Mouse (Mus musculus): ENCODE data around the gene Neu1.
A peak's percentile ranks its signal among the peaks of the same experiment; 100 is the strongest.
"Not testable (repeated sequence)": the region's sequence is repeated elsewhere in the genome, so short reads cannot be mapped to it uniquely, and the experiment has no call there.

The Neu1 gene

GRCm38 (mm10) chr17:34948721-34949552 is 17.9 kb downstream of the Neu1 start:
- not testable (repeated sequence) for DNase-seq (ENCODE audit: low read depth)

- no peak for DNase-seq (ENCODE audit: low read depth)
These were observed 18.5 kb downstream of the Neu1 start for GRCm38 (mm10) chr17:34949553-34949969.

GRCm38 (mm10) chr17:34950514-34951455 is 19.7 kb downstream of the Neu1 start:
- peak; percentile 50 for DNase-seq (ENCODE audit: low read depth)

- no peak for DNase-seq (ENCODE audit: low read depth)
These were observed 20.8 kb downstream of the Neu1 start for GRCm38 (mm10) chr17:34951636-34952377.

- DNase-seq (ENCODE audit: low read depth), result peak; percentile 91
These were observed 21.5 kb downstream of the Neu1 start for GRCm38 (mm10) chr17:34952378-34953040.

- no peak for DNase-seq (ENCODE audit: low read depth)
These were observed 22.2 kb downstream of the Neu1 start for GRCm38 (mm10) chr17:34953258-34953657.

GRCm38 (mm10) chr17:34953904-34954303 is 22.9 kb downstream of the Neu1 start:
- DNase-seq (ENCODE audit: low read depth), result no peak

- DNase-seq (ENCODE audit: low read depth), result no peak
These were observed 23.8 kb downstream of the Neu1 start for GRCm38 (mm10) chr17:34954831-34955230.

GRCm38 (mm10) chr17:34955884-34956283 is 24.8 kb downstream of the Neu1 start:
- DNase-seq (ENCODE audit: low read depth), result no peak

- DNase-seq (ENCODE audit: low read depth), result peak; percentile 74
These were observed 25.3 kb downstream of the Neu1 start for GRCm38 (mm10) chr17:34956340-34956739.

- DNase-seq (ENCODE audit: low read depth), result not testable (repeated sequence)
These were observed 26.2 kb downstream of the Neu1 start for GRCm38 (mm10) chr17:34957291-34957690.

- DNase-seq (ENCODE audit: low read depth), result not testable (repeated sequence)
These were observed 26.9 kb downstream of the Neu1 start for GRCm38 (mm10) chr17:34957966-34958365.

- not testable (repeated sequence) for DNase-seq (ENCODE audit: low read depth)
These were observed 27.7 kb downstream of the Neu1 start for GRCm38 (mm10) chr17:34958734-34959129.

GRCm38 (mm10) chr17:34959130-34959778 is 28.2 kb downstream of the Neu1 start, which contains the start of gene Hspa1b:
Gene Hspa1b, minus strand, starts transcription at chr17:34959238.
- peak; percentile 79 for DNase-seq (ENCODE audit: low read depth)

- peak; percentile 65 for DNase-seq (ENCODE audit: low read depth)
These were observed 28.9 kb downstream of the Neu1 start for GRCm38 (mm10) chr17:34959881-34960515.

- peak; percentile 38 for DNase-seq (ENCODE audit: low read depth)
These were observed 29.8 kb downstream of the Neu1 start for GRCm38 (mm10) chr17:34960702-34961493.

- no peak for DNase-seq (ENCODE audit: low read depth)
These were observed 31.1 kb downstream of the Neu1 start for GRCm38 (mm10) chr17:34962125-34962524.

GRCm38 (mm10) chr17:34962841-34963240 is 31.8 kb downstream of the Neu1 start:
- no peak for DNase-seq (ENCODE audit: low read depth)

- DNase-seq (ENCODE audit: low read depth), result no peak
These were observed 33.6 kb downstream of the Neu1 start for GRCm38 (mm10) chr17:34964640-34965049.
